Mouse (Mus musculus) c-Kit-positive CD71-positive TER-119-positive erythroid progenitor cells, embryonic 14.5 days (primary cell): ENCODE measurements around the gene Arrb1.
A peak's percentile ranks its signal among the peaks of the same experiment; 100 is the strongest.

Experiments
- DNase-seq: peaks from one replicate; pipeline ENCODE4 v3.0.0-alpha.2; 2013; ENCODE audit warnings: low spot score

Arrb1 gene

DNA sequence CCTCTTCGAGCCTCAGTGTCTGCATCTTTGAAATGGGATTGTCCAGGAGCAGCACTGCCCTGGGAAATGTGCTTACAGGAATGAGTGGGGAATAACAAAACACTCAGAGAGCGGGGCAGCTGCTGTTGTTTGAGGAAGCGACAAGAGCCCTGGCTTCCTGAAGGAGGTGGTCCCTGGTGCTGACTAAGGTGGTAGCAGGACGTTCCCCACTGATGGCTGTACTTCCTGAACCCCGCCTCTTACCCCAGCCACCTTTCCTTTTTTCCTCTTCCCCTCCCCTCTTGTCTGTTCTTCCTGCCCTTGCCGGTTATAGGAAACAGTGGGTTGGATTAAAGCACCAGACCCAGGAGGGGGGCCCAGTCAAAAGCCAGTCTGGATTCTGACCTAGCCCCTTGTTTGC lies 45.0 kb downstream of the Arrb1 start:
- no peak for DNase-seq

- no peak for DNase-seq
Measured at GRCm38 (mm10) chr7:99582306-99582705, 47.0 kb downstream of the Arrb1 start.

GRCm38 (mm10) chr7:99582867-99583266 lies 47.6 kb downstream of the Arrb1 start:
- no peak for DNase-seq

DNA sequence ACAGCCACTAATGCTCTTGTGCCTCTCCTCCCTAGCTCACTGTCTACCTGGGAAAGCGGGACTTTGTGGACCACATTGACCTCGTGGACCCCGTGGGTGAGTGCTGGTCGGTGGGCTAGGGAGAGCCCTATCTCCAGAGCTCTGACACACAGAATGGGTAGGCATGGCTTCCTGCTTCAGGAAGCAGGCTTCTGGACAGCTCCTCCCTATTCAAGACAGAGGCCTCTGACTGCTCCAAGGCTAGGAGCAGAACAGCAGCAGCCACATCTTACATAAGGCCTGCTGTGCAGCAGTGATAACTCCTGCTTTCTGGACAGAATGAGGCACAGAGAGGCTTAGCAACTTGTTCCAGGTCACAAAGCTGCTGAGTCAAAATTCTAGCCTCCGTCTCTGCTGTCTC lies 48.4 kb downstream of the Arrb1 start:
- DNase-seq, result no peak

- DNase-seq, result no peak
Measured at GRCm38 (mm10) chr7:99585976-99586375, 50.7 kb downstream of the Arrb1 start.

GRCm38 (mm10) chr7:99590064-99590463 lies 54.8 kb downstream of the Arrb1 start:
- DNase-seq, result peak; percentile 83

DNA sequence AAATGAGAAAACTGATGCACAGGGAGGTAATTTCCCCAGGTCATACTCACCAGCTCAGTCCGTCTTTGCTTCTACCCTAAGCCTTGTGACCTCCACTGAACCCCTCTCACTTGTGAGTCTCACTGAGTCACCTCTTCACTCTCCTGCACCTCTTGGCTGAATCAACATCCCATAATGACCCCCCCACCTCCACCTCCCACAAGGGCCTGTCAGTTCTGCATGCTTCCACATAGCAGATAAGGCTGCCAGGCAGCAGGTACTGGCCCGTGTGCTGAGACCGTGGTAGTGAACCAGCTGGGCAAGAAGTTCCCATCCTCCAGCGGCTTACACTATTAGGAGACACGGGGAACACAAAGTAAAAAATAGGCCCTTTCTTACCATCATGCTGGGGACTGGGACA lies 55.4 kb downstream of the Arrb1 start:
- peak; percentile 59 for DNase-seq

DNA sequence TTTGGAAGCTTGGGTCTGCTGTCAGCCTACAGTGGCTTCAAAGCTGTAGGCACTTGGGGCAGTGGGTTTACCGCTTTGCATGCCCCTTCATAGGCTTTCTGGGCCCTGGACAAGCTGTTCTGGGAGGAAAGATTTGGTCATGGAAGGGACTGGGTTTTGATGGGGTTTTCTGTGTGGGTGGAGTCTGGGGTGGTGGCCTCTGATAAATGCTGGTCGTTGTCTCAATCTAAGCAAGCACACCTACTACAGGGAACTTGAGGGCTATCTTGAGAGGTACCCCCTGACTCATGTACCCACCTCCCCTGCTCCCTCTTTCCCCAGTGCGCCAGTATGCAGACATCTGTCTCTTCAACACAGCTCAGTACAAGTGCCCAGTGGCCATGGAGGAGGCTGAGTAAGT lies 57.4 kb downstream of the Arrb1 start:
- peak; percentile 79 for DNase-seq

- DNase-seq, result peak; percentile 93
Measured at GRCm38 (mm10) chr7:99593868-99594803, 58.9 kb downstream of the Arrb1 start.

DNA sequence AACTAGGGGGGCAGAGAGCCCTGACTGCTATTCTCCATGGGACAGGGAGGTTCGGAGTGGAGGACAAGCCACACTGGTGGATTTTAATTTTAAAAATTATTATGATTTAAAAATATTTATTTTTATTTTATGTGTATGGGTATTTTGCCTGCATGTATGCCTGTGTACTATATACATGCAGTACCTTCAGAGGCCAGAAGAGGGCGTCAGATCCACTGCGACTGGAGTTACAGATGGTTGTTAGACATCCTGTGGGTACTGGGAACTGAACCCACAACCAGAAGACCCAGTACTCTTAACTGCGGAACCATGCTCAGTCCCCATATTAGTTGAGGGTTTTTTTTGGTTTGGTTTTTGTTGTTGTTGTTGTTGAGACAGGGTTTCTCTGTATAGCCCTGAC lies 63.5 kb downstream of the Arrb1 start:
- no peak for DNase-seq

GRCm38 (mm10) chr7:99603875-99604662 lies 68.8 kb downstream of the Arrb1 start:
- DNase-seq, result no peak

GRCm38 (mm10) chr7:99605058-99605457 lies 69.8 kb downstream of the Arrb1 start:
- no peak for DNase-seq

- no peak for DNase-seq
Measured at GRCm38 (mm10) chr7:99606303-99606702, 71.0 kb downstream of the Arrb1 start.

DNA sequence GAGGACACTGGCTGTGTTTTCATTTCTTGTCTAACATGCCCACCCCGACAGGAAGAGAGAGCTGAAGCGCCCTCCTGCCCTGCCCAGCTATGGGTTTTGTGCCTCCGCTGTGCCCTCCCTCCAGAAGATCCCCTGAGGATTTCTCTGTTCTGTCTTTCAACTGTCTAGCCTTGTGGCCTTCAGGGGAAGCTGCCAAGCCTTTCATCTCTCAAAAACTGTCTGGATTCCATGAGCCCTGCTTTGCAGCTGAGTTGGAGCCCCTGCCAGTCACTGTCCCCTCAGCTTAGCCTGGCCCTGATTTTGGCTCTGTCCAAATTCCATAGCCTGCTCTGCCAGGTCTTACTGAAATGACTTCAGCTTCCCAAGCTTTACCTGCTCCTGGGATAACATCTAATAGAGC lies 71.5 kb downstream of the Arrb1 start:
- no peak for DNase-seq

- DNase-seq, result no peak
Measured at GRCm38 (mm10) chr7:99607632-99608031, 72.4 kb downstream of the Arrb1 start.

GRCm38 (mm10) chr7:99618264-99618663 lies 83.0 kb downstream of the Arrb1 start:
- DNase-seq, result no peak

DNA sequence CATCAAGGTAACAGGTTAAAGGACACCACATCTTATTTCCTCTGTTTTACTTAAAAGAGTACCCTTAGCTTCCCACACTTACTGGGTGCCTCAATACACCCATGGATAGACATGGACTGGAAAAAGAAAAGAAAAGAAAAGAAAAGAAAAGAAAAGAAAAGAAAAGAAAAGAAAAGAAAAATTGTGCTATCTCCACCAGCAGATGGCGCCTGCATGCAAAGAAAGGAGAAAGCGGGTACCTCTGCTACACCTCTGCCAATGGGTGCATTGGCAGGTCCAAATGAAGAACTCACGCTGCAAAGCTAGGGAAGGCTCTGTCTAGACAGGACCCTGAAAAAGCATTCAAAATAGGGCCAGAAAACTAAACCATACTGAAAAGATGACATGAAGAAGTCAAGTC lies 83.6 kb downstream of the Arrb1 start:
- DNase-seq, result no peak

- no peak for DNase-seq
Measured at GRCm38 (mm10) chr7:99625722-99626375, 90.6 kb downstream of the Arrb1 start.

GRCm38 (mm10) chr7:99626376-99627270 lies 91.4 kb downstream of the Arrb1 start, which contains the start of gene Tpbgl:
Gene Tpbgl (minus strand): TSS chr7:99627103.
- no peak for DNase-seq

GRCm38 (mm10) chr7:99627366-99627765 lies 92.1 kb downstream of the Arrb1 start:
- no peak for DNase-seq

DNA sequence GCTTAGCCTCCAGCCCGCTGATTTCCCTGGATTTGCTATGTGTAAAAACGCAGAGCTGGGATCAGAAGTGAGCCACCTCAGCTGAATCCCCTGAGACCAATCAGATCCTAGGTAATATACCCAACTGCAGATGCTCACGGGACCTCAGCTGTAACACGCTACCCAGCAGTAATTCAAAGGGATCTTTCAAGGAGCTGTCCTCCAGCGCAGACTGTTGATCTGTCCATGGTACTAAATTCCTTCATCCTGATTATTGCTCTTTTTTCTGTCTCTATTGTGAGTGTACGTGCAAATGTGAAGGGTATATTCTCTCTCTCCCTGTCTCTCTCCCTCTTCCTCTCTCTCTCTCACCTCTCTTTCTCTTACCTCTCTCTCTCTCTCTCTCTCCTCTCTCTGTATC lies 97.0 kb downstream of the Arrb1 start:
- no peak for DNase-seq
